Mouse (Mus musculus) left cerebral cortex, adult 11 months (tissue): ENCODE measurements around the gene Asb7.

Source experiments
- DNase-seq: peaks from one replicate; pipeline ENCODE4 v3.0.0; 2022; ENCODE audit warnings: low spot score

Gene Asb7

GRCm38 (mm10) chr7:66653596-66653995 lies 35.8 kb downstream of the Asb7 start:
- DNase-seq, result no peak

GRCm38 (mm10) chr7:66652216-66652615 lies 37.2 kb downstream of the Asb7 start:
- no peak for DNase-seq

- DNase-seq, result no peak
Observed at GRCm38 (mm10) chr7:66650883-66651282, 38.5 kb downstream of the Asb7 start.

- DNase-seq, result no peak
Observed at GRCm38 (mm10) chr7:66649181-66649580, 40.2 kb downstream of the Asb7 start.

GRCm38 (mm10) chr7:66645736-66646135 lies 43.7 kb downstream of the Asb7 start:
- DNase-seq, result no peak

GRCm38 (mm10) chr7:66633351-66633750 lies 56.0 kb downstream of the Asb7 start:
- no peak for DNase-seq

GRCm38 (mm10) chr7:66630154-66630800 lies 59.1 kb downstream of the Asb7 start:
- DNase-seq, result no peak

GRCm38 (mm10) chr7:66629419-66629818 lies 60.0 kb downstream of the Asb7 start:
- no peak for DNase-seq

GRCm38 (mm10) chr7:66623436-66623835 lies 66.0 kb downstream of the Asb7 start:
- DNase-seq, result no peak

GRCm38 (mm10) chr7:66601846-66602245 lies 87.5 kb downstream of the Asb7 start:
- no peak for DNase-seq

GRCm38 (mm10) chr7:66600622-66601610 lies 88.5 kb downstream of the Asb7 start:
- DNase-seq, result no peak

GRCm38 (mm10) chr7:66600126-66600525 lies 89.3 kb downstream of the Asb7 start:
- DNase-seq, result no peak

GRCm38 (mm10) chr7:66597900-66598299 lies 91.5 kb downstream of the Asb7 start:
- no peak for DNase-seq
